Mouse (Mus musculus) erythroid progenitor cell, adult 5-6 weeks (primary cell): Measurements from ENCODE around the gene Hpcal1. TPM values are rescaled to one million over a fixed set of nuclear protein-coding genes. Genes with fewer than 3 reads are reported as not detected.

Experiments used
- ATAC-seq: replicated peaks from 2 replicates; pipeline ENCODE4 v1.8.0; 2016; ENCODE audit warnings: moderate number of reproducible peaks, mild to moderate bottlenecking, moderate TSS enrichment, inconsistent platforms; ENCODE audit not compliant: poor library complexity, low FRiP score, severe bottlenecking
- total RNA-seq, 2 experiments: library from RNA; stranded (forward) in 1 of 2; stranded (reverse) in 1 of 2; fragments of 150-400 nt in 1 of 2; fragments of 186-747, 209-891 nt in 1 of 2; gene quantifications; 2 replicates each; pipeline versions ENCODE4 v1.2.3 to v1.2.4; 2015 to 2017; ENCODE audit warnings: low replicate concordance in 2 of 2

Hpcal1 gene
- total RNA-seq, 2 experiments from 2014 or later = 3.6 to 27.2 TPM

DNA sequence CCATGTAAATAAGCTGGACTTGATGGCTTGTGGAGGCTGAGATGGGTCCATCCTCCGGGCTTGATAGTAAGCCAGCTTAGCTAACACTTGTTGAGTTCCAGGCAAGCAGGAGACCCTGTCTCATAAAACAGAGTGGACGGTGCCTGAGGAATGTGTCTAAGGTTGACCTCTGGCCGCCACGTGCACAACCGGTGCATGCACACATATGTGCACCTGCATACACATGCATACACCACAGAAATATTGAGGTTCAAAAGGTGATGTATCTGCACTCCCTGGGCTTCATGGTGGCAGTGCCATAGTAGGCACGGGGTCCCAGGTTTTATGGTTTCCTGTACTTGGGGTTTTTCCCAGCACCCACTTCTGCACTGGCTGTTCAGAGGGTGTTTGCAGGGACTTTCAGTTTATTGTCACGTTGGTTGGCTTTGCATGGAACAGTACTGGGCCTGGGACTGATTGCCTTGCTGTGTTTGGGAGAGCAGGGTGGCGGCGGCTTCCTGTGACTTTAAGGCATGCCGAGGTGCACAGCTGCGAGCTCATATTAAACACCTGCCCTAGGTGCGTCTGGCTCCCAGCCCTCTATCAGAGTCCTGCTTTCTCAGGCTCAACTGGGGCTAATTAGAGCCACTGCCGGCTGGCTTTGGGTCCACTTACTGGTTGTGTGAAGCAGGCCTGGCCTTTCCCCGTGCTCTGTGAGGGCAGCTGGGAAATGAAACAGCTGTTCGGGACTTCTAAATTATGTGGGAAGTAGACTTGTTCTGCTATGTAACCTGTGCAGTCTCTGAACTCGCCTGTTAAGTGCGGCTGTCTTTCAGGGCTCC is 19.5 kb downstream of the Hpcal1 start:
- ATAC-seq = no peak

DNA sequence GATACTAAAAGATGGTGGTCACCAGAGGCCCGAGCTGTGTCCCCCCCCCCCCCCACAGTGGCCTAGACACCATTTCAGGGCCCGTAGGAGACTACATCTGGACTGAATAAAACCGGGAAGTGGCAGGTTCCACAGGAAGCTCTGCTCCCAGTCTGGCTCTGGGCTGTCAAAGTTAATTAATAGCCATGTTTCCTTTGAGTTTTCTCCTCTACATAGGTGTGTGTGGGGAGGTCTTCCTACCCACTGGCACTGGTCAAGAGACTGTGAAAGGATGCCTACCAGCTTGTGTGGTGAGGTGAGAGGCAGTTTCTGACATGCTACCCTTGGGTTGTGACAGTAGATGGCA is 20.1 kb downstream of the Hpcal1 start:
- no peak for ATAC-seq

DNA sequence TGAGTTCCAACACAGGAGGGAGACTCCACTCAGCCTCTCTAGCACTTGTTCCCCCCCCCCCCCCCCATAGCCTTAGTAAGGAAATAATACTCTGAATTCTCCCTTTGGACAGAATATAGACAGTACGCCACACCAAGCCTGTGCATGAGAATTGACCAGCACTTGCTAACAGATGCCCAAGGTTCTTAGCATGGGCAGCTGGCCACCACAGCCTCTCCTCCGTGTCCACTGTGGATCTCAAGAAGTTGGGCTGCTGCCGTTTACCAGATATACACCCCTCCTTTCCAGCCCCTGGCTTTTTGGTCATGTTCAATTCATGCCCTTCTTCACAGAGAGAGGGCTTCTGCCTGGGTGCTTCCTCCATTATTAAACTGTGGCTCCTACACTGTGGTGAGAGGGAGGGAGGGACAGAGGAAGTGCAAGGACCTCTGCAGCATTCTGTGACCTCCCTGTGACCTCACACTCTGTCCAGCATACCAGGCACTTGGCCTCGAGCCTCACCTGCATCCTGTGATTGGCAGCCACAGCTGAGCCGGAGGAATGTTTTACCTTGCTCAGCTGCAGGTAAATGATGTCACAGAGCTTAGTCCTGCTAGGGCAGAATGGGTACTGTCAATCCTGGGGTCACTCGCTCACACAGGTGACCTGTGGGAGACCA is 21.2 kb downstream of the Hpcal1 start:
- no peak for ATAC-seq

DNA sequence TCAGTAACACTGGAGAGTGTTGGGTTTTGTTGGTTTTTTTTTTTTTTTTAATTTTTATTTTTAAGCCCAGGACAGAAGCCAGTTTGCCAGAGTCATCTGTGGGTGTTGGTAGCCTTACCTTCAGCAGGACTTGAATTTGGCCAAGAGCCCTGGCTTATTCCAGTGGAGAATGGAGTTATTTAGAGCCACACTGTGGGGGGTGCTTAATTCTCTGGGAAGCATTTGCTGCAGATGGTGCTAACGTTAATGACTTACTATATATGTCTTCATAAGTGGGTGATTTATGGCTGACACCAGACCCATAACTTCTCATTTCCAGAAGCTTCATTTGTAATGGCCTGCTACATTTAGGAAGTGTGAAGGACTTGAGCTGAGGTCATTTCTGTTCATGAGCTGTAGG is 21.9 kb downstream of the Hpcal1 start:
- no peak for ATAC-seq

DNA sequence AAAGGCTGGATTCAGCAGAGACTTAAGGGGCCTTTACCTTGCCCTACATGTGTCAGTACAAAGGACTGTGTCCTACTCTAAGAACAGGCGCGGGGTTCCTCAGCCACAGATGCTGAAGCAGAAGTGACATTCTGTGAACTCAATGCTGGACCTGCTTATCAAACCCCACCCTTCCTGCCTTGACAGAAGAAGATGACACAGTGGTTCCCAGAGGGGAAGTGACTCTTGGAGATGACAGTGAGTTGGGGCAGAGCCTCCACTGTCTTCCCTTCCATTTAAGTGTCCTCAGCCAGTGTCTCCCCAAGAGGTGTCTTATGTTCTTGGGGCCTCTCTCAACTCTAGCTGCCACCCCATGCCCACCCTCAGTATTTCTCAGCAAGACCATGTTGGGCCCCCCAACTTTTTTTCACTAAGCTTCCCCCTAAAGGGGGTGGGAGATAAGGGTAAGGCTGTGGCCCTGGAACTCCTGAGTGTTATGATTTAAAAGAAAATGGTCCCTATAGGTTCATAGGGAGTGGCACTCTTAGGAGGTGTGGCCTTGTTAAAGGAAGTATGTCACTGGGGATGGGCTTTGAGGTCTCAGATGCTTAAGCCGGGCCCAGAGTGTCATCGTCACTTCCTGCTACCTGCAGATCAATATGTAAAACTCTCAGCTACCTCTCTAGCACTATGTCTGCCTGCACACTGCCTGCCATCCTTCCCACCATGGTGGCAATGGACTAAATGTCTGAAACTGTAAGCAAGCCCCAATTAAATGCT is 25.2 kb downstream of the Hpcal1 start:
- no peak for ATAC-seq

DNA sequence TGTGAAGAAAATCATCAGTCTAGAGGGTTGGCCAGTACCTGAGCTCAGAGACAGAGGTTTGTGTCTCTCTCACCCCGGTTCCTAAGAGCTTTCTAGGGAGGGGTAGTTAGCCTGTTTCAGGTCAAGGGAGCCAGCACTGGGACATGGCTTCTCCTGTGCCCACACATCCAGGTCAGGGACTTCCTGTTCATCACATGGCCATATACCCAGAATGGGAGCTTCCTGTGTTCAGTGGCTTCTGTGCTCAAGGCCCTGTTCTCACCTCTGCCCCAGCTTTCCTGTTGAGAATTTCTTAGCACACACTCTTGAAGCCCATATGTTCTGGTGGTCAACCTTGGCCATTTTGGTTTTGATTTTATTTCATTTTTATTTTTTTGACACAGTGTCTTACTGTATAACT is 26.6 kb downstream of the Hpcal1 start:
- no peak for ATAC-seq

DNA sequence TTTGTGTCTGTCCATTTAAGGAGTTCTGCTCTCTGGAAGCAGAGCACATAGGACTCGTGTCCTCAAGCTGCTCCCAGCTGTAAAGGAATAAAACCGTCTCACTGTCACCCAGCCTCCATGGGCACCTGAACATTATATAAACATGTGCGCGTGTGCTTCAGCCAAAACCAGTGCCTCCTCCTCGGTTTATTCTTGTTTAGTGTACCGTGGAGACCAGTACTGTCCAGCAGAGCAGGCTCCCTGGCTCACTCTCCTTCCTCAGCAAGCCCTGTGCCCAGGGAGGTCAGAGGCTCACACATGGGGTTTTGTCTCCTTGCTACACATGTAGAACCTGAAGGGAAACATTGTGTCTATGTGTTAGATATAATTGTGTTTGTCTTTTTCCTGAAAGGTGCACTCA is 27.5 kb downstream of the Hpcal1 start:
- no peak for ATAC-seq

DNA sequence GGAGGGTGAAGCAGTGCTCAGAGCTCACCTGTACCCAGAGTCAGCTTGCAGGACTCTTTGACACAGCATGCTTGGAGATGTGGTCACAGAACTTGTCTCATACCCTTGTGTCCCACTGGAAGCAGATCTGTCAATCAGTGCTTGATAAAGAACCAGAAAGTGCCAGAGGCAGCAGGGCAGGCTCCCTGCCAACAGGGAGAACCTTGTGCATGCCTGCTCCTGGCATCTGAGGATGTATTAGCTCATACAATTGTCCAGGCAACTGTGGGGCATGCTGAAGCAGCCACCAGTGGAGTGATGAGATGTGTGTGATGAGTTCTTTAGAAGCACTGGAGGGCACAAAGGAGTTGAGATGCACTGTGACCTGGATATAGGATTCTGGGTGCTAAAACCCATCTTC is 30.4 kb downstream of the Hpcal1 start:
- no peak for ATAC-seq

DNA sequence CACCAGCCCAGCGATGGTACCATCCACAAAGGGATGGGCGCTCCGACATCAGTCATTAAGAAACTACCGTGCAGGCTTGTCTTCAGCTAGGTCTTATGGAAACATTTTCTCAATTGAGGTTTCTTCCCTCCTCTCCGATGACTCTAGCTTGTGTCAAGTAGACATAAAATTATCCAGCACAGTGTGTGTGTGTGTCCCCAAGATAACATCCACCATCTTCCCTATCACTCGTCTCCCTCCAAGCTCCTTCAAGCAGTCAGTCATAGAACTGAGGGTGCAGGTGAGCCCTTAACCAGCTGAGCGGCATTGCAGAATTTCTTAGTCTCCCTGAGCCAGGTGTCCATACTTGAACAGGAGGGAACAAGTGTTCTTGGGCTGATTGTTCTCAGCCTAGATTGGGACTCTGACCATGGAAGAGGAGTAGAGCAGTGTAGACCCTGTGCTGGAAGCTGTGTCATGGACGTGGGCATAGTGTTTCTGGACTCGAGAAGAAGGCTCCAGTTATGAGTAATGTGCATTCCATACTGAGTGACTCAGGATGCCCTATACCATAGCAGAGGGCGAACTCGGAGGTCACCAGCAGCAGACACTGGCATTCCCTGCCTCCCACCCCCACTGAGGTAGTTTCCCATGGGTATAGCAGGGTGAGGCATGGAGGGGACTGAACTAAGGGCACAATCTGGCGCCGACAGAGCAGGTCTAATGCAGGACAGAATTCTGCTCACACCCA is 32.0 kb downstream of the Hpcal1 start:
- ATAC-seq = no peak

DNA sequence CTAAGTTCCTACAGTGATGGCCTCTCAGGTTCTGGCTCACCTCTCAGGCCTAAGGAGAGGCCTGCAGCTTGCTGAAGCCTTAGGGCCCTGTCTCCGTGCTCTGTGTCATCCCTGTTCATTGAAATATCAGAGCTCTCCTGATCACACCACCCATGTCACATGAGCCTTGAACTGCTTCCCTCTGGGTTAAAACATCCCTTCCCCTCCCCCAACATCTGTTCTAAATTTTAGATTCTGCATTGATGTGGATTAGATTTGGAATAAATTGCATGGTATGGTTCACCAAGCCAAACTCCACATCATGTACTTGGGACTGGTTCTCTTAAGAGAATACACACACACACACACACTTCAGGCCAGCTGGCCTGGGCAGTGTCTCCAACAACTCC is 32.5 kb downstream of the Hpcal1 start:
- no peak for ATAC-seq

DNA sequence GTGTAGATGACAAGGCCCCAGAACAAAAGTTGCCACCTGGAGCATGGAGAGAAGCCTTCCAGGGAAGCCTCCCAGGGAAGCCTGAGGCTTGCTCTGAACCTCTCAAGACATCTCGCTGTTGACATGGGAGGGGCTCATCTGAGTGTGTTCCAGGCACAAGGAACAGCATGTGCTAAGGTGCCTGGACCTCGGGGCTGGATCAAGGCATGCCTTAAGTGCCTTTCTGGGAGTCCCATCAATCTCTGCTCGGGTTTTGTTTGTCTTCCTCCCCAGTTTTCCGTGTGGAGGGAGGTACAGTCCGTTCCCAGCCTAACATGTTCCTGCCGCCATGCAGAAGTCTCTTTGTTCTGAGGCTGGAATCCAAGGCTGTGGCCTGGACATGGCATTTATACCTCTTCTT is 33.3 kb downstream of the Hpcal1 start:
- ATAC-seq = no peak

DNA sequence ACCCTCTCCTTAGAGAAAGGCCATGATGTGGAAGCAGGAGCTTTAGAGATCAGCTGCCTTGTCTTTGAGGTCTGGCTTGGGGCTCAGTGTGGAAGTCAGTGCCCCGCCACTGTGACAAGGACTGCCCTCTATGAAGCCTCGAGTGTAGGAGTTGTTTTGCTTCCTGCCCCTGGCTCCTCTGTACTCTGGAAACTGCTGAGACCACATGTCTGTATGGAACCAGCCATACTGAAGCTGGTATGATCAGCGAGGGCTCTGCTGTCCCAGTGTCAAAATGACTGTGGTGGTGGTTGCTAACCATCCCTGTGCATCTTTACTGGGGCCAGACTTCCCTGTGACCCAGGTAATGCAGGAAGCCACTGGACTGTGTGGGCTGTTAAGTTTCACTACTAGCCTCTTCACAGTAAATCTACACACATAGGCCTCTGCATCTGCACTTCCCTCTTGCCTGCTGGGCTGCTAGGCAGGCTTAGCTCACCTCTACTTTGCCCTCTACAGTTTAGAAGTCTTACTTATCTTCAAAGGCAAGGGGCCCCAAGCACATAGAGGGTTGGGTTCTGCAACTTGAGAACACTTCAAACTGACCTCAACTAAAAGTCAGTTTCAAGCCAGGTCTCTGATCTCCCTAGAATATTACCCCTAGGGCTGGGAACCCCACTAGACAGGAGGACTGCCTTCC is 33.9 kb downstream of the Hpcal1 start:
- no peak for ATAC-seq

DNA sequence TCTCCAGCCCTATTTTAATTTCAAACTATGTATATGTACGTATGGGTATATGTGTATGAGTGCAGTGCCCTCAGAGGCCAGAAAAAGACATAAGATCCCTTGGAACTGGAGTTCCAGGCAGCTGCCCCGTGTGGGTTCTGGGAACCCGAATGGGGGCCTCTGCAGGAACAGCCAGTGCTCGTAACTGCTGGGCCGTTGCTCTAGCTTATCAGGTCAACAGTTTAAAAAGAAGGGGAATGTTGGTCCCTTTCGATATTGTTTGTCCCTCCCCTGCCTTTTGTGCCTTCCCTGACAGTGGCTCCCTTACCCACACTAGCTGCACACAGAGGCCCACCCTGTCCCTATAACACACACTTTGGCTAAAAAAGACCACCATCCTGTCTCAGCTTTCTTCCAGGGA is 34.9 kb downstream of the Hpcal1 start:
- no peak for ATAC-seq

DNA sequence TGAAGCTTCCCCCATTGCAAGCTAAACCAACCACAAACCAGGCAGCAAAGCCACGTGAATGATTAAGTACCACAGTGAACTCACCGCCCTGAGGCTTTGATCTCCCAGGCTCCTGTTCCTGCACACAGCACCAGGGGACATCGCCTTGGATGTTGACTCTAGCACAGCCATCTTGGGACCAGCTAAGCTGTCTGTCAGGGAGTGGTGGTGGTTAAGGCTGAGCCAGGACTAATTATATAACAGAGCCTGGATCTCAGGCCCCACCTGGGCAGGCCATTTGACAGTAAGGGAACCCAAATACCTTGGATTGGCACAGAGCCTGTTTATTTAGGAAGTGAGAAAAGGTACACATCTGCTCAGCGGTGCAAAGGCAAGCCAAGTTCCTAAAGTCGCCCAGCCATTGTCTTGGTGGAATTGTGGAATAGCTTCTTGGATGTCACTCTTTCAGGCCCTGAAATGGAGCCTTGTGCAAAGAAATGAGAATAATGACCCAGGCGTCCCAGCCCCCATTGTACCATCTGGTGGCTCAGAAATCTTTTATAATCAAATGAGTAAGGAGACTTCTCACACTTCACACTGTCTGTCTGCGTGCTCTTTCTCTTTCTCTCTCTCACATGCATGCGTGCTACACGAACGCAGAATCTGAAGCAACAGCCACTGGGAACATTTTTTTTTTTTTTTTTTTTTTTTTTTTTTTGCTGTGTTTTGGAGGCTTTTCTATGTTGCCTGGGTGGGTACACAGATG is 36.1 kb downstream of the Hpcal1 start:
- no peak for ATAC-seq

DNA sequence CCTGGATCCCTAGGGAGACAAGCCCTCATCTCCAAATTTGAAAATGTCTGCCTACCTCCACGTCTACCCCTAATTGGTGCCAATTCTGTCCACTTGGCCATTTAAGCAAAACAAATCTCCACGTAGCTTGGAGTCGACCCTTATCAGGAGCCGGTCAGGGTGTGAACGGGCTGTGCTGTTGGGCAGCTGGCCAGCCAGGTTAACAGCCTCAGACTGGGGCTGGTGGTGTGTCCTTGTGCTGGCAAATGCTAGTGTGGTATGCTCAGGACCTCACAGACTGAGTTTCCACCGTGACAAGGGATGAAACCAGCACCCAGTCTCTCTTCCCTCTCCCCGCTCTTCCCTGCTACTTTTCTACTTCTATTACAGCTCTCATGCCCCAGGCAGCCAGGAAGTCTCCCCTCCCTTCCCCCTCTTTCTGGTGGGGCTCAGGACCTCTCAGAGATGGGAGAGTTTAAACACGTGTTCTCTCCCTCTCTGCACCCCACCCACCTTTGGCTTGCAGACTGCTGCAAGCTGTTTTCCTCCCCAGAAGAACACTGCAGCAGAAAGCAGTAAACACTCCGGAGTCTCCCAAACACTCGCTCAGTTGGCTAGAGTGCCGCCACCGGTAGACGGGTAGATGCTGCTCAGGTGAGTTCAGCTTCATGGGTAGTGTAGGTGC is 37.2 kb downstream of the Hpcal1 start:
- no peak for ATAC-seq

DNA sequence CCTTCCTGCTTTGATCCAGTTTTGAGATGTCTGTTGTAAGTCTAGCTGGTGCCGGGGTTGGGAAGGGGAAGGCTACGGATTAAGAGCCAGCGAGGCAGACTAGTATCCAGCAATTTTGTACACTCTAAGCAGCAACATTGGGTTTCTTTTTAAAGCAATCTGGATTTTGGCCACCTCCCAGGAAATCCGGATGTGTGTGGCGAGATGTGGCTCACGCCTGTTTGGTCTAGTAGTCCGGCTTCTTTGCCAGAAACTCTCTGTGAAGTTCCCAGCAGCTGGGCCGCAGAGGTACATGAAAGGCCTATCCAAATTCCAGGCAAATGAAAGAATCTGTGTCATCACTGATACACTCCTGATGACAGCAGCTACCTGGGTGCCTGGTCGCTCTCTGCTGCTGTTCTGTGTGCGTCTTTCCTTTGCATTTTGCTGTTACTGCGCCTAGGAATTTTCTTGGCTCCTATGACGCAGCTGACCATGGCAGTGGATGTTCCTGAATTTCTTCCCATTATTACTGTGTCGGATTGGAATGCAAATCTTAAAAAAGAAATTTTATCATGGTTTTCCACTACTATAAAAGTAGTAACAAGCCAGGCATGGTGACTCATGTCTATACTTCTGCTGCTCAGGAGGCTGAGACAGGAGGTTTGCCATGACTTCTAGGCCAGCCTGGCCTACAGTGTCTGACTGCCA is 38.7 kb downstream of the Hpcal1 start:
- ATAC-seq = no peak

DNA sequence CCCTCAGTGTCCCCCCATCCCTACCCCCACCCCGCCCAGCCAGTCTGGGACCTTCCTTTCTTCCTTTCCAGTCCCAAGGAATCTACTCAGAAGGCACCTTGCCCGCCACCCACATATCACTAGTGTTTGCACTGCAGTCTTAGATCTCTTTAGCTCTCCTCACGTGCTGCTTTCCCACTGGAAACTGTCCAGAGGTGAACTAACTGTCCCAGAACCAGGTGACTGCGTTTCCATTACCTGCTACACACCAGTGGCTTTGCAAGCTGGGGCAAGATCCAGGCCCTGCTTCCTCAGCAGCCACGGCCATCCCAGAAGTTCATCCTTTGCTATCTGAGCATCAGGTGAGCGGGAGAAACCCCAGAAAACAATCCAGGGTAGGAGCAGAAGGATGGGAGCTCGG is 41.4 kb downstream of the Hpcal1 start:
- ATAC-seq = no peak

DNA sequence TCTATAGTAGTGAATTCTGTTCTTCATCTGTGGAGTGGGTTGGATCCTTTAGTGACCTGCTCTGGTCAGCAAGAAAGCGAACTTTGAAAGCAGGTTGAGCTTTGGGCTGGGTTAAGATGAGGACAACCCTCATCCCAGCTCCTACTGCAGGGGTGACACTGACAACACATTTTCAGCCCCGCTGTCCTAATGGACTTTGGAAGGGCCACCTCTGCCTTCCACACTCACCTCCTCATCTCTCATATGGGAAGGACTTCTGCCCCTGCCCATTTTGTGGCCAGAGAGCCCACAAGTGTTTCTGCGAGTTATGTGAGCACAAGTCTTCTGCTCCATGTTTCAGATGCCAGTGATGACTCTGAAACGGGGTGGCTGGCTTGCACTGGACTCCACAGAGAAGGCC is 41.9 kb downstream of the Hpcal1 start:
- ATAC-seq = no peak
